Mouse (Mus musculus): ENCODE data around the gene Rit1. TPM values are rescaled to one million over a fixed set of nuclear protein-coding genes. Genes with fewer than 3 reads are reported as not detected.

Rit1 gene
- polyA plus RNA-seq, 1 experiment from 2014 or later = 56.4 TPM

DNA sequence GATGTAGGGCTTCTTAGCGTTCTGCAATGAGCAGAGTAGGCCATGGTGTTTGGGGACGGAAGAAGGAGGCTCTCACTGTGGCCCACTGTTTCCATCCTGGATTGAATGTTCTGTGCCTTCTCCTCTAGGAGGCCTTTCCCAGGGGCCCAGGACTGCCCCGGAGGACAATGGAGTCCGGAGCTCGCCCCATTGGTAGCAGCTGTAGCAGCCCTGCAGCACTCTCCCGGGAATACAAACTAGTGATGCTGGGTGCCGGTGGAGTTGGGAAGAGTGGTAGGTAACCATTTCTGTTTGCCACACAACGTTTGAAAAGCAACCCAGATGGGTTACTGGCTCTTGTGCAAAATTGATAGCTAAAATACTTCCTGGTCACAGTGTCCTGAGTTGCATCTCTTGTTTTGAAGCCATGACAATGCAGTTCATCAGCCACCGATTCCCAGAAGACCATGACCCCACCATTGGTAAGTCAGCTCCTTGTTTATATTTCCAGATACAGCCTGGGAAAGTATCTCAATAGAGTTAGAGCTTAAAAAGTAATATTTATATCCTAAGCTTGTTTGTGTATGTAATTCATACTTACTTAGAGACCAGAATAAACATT lies 660 bp downstream of the Rit1 start:
- H3K4me2 ChIP-seq (ENCODE audit: low read length) = peak overlapping the region; percentile 68
- peaks cover 9% of the 10 kb centered on the region for H3K4me1 ChIP-seq (replicated peaks; ENCODE audit: control insufficient read depth, insufficient read depth, low read length)
- DNase-seq (ENCODE audit: low spot score) (no peak), ATAC-seq (replicated peaks; ENCODE audit: low FRiP score, low TSS enrichment, low read depth) (peak; percentile 68; the same call in 1 of the 2 replicates)
- H3K27me3 ChIP-seq (replicated peaks; ENCODE audit: control insufficient read depth, insufficient read depth, low read length) = no peaks in the 10 kb centered on the region
- H3K4me3 ChIP-seq (ENCODE audit: low read depth, low read length) = peak overlapping the region; percentile 64
- 3% methylated on average over 9 of the region's 9 CpGs for WGBS
- peak overlapping the region; percentile 12; the same call in 1 of the 2 replicates for H3K27ac ChIP-seq (ENCODE audit: low read depth)
- peak overlapping the region; percentile 47 for H3K9ac ChIP-seq (ENCODE audit: low read length)
- H3K36me3 ChIP-seq (ENCODE audit: control insufficient read depth, insufficient read depth, low read length) = peaks cover 50% of the 10 kb centered on the region
- H3K9me3 ChIP-seq (ENCODE audit: control insufficient read depth, low read length) = no peaks in the 10 kb centered on the region

DNA sequence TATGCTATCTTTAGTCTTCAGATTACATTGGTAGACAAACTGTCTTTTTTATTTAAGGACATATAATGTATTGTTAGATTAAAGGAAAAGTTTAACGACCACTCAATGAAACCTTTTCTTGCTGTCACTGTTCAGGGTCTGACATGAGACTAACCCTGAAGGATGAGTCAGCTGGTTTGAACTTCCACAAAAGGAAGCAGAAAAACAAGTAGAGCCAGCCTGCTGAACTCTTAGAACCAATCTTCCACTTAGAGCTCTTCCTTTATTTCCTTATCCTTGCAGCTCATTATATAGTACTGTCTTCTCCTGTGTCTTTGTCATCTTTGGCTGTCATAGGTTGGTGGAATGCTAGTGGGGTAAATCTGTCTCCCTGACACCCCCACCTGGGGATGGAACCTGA lies 1.2 kb downstream of the Rit1 start:
- H3K4me3 ChIP-seq (ENCODE audit: low read depth, low read length) = peak overlapping the region; percentile 64
- H3K27ac ChIP-seq (ENCODE audit: low read depth) = no peak overlapping the region
- no peak for DNase-seq (ENCODE audit: low spot score)
- H3K4me2 ChIP-seq (ENCODE audit: low read length) = peak overlapping the region; percentile 68
- 38% methylated on average over 1 of the region's 1 CpGs for WGBS
- no peak for ATAC-seq (replicated peaks; ENCODE audit: low FRiP score, low TSS enrichment, low read depth)
- no peak overlapping the region for H3K9ac ChIP-seq (ENCODE audit: low read length)
- peaks cover 44% of the 10 kb centered on the region for H3K36me3 ChIP-seq (ENCODE audit: control insufficient read depth, insufficient read depth, low read length)
- H3K4me1 ChIP-seq (replicated peaks; ENCODE audit: control insufficient read depth, insufficient read depth, low read length) = peaks cover 9% of the 10 kb centered on the region
- no peaks in the 10 kb centered on the region for H3K9me3 ChIP-seq (ENCODE audit: control insufficient read depth, low read length)
- H3K27me3 ChIP-seq (replicated peaks; ENCODE audit: control insufficient read depth, insufficient read depth, low read length) = no peaks in the 10 kb centered on the region

DNA sequence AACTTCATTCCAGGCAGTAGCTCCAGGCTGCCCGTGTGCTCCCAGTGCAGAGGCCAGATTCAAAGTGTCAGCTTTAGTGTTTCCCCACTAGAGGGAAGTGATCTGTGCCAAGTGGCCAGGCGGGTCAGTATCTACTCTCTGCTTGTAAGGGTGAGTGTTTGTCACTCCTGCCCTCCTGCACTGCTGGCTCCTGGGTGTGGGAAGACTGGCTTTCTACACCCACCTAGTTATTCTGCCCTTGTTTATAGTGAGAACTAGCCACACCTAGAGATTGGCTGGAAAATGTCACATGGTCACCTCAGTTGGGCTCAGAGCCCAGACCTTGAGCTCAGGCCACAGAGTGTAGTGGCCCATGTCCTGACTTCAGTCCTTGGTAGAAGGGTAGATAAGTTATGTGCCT lies 2.5 kb downstream of the Rit1 start:
- ATAC-seq (replicated peaks; ENCODE audit: low FRiP score, low TSS enrichment, low read depth) (no peak), DNase-seq (ENCODE audit: low spot score) (no peak)
- H3K4me3 ChIP-seq (ENCODE audit: low read depth, low read length) = no peak overlapping the region
- no peak overlapping the region for H3K27ac ChIP-seq (ENCODE audit: low read depth)
- H3K9me3 ChIP-seq (ENCODE audit: control insufficient read depth, low read length) = no peaks in the 10 kb centered on the region
- no peak overlapping the region for H3K4me2 ChIP-seq (ENCODE audit: low read length)
- H3K4me1 ChIP-seq (replicated peaks; ENCODE audit: control insufficient read depth, insufficient read depth, low read length) = peaks cover 9% of the 10 kb centered on the region
- H3K27me3 ChIP-seq (replicated peaks; ENCODE audit: control insufficient read depth, insufficient read depth, low read length) = no peaks in the 10 kb centered on the region
- 83% methylated on average over 2 of the region's 2 CpGs for WGBS
- peaks cover 39% of the 10 kb centered on the region for H3K36me3 ChIP-seq (ENCODE audit: control insufficient read depth, insufficient read depth, low read length)
- H3K9ac ChIP-seq (ENCODE audit: low read length) = no peak overlapping the region

DNA sequence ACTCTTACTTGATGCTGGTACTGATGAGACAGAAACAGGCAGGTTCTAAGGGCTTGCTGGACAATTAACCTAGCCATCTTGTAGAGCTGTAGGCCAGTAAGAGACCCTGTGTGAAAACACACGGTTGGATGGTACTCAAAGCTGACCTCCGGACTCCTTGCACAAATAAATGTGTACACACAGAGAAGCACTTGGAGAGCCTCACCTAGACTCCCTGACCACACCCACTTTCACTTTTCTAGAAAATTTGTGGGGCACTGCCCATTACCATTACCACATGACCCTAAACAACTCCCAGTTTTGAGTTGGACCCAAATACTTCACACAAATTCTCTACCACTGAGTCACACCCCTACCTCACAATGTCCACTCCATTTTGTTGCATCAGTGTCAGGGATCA lies 19.9 kb downstream of the Rit1 start:
- H3K9me3 ChIP-seq (ENCODE audit: control insufficient read depth, low read length) = no peaks in the 10 kb centered on the region
- 60% methylated on average over 2 of the region's 2 CpGs for WGBS
- no peaks in the 10 kb centered on the region for H3K4me1 ChIP-seq (replicated peaks; ENCODE audit: control insufficient read depth, insufficient read depth, low read length)
- H3K27me3 ChIP-seq (replicated peaks; ENCODE audit: control insufficient read depth, insufficient read depth, low read length) = no peaks in the 10 kb centered on the region
- no peak for DNase-seq (ENCODE audit: low spot score)
- H3K4me2 ChIP-seq (ENCODE audit: low read length) = no peak overlapping the region
- H3K4me3 ChIP-seq (ENCODE audit: low read depth, low read length) = no peak overlapping the region
- no peak overlapping the region for H3K9ac ChIP-seq (ENCODE audit: low read length)
- H3K27ac ChIP-seq (ENCODE audit: low read depth) = no peak overlapping the region
- ATAC-seq (replicated peaks; ENCODE audit: low FRiP score, low TSS enrichment, low read depth) = no peak
- no peaks in the 10 kb centered on the region for H3K36me3 ChIP-seq (ENCODE audit: control insufficient read depth, insufficient read depth, low read length)

DNA sequence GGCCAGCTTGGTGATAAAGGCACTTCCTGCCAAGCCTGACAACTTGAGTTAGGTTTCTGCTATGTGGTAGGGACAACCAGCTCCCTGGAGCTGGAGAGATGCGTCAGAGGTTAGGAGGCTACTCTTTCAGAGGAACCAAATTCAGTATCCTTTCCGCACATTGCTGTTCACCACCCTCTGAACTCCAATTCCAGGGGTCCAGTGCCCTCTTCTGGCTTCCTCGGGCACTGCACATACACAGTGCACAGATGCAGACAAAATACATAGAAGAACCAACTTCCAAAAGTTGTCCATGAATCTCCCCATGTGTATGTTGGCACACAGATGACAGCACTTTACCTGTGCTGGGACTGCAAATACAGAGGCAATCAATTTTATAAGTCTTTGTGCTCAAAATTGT lies 22.0 kb downstream of the Rit1 start:
- DNase-seq (ENCODE audit: low spot score) (peak; percentile 65), ATAC-seq (replicated peaks; ENCODE audit: low FRiP score, low TSS enrichment, low read depth) (no peak)
- no peaks in the 10 kb centered on the region for H3K36me3 ChIP-seq (ENCODE audit: control insufficient read depth, insufficient read depth, low read length)
- H3K27ac ChIP-seq (ENCODE audit: low read depth) = no peak overlapping the region
- no peak overlapping the region for H3K4me2 ChIP-seq (ENCODE audit: low read length)
- H3K9me3 ChIP-seq (ENCODE audit: control insufficient read depth, low read length) = no peaks in the 10 kb centered on the region
- WGBS = 57% methylated on average over 3 of the region's 3 CpGs
- no peaks in the 10 kb centered on the region for H3K27me3 ChIP-seq (replicated peaks; ENCODE audit: control insufficient read depth, insufficient read depth, low read length)
- no peaks in the 10 kb centered on the region for H3K4me1 ChIP-seq (replicated peaks; ENCODE audit: control insufficient read depth, insufficient read depth, low read length)
- no peak overlapping the region for H3K4me3 ChIP-seq (ENCODE audit: low read depth, low read length)
- H3K9ac ChIP-seq (ENCODE audit: low read length) = no peak overlapping the region

DNA sequence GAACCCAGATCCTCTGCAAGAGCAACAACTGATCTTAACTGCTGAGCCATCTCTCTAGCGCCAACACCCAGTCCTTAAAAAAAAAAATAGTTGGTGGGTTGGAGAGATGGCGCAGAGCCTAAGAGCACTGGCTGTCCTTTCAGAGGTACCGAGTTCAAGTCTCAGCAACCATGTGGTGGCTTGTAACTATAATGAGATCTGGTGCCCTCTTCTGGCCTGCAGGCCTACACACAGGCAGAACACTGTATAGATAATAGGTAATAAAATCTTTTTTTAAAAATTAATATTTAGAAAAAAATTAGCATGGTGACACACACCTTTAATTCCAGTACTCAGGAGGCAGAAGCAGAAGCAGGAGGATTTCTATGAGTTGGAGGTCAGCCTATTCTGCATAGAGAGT lies 23.5 kb downstream of the Rit1 start:
- H3K27ac ChIP-seq (ENCODE audit: low read depth) = no peak overlapping the region
- H3K36me3 ChIP-seq (ENCODE audit: control insufficient read depth, insufficient read depth, low read length) = no peaks in the 10 kb centered on the region
- H3K4me2 ChIP-seq (ENCODE audit: low read length) = no peak overlapping the region
- WGBS = 93% methylated on average over 3 of the region's 3 CpGs
- H3K4me3 ChIP-seq (ENCODE audit: low read depth, low read length) = no peak overlapping the region
- no peaks in the 10 kb centered on the region for H3K9me3 ChIP-seq (ENCODE audit: control insufficient read depth, low read length)
- H3K9ac ChIP-seq (ENCODE audit: low read length) = no peak overlapping the region
- H3K27me3 ChIP-seq (replicated peaks; ENCODE audit: control insufficient read depth, insufficient read depth, low read length) = no peaks in the 10 kb centered on the region
- ATAC-seq (replicated peaks; ENCODE audit: low FRiP score, low TSS enrichment, low read depth) = no peak
- no peak for DNase-seq (ENCODE audit: low spot score)
- H3K4me1 ChIP-seq (replicated peaks; ENCODE audit: control insufficient read depth, insufficient read depth, low read length) = no peaks in the 10 kb centered on the region

DNA sequence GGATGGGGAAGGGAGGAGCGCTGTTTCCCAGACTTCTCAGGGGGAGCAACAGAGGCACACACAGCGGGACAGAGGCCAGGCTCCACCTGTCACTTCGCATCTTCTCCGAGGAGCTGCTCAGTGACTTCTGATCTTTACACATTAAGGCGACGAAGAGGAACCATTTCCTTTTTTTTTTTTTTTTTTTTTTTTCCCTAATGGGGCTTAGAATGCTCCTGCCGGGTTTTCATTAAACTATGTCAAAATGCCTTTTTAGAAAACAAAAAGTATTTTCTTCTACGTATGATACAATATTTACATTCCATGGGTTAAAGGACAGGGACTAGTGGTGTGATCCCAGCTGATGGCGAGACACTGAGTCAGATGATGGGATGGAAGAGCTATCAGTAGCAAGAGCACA lies 28.9 kb downstream of the Rit1 start:
- DNase-seq (ENCODE audit: low spot score) (no peak), ATAC-seq (replicated peaks; ENCODE audit: low FRiP score, low TSS enrichment, low read depth) (no peak)
- H3K27me3 ChIP-seq (replicated peaks; ENCODE audit: control insufficient read depth, insufficient read depth, low read length) = no peaks in the 10 kb centered on the region
- no peak overlapping the region for H3K4me3 ChIP-seq (ENCODE audit: low read depth, low read length)
- no peaks in the 10 kb centered on the region for H3K4me1 ChIP-seq (replicated peaks; ENCODE audit: control insufficient read depth, insufficient read depth, low read length)
- H3K9me3 ChIP-seq (ENCODE audit: control insufficient read depth, low read length) = peaks cover 13% of the 10 kb centered on the region
- H3K9ac ChIP-seq (ENCODE audit: low read length) = no peak overlapping the region
- no peak overlapping the region for H3K4me2 ChIP-seq (ENCODE audit: low read length)
- H3K27ac ChIP-seq (ENCODE audit: low read depth) = no peak overlapping the region
- WGBS = 89% methylated on average over 9 of the region's 9 CpGs
- H3K36me3 ChIP-seq (ENCODE audit: control insufficient read depth, insufficient read depth, low read length) = peaks cover 7% of the 10 kb centered on the region

DNA sequence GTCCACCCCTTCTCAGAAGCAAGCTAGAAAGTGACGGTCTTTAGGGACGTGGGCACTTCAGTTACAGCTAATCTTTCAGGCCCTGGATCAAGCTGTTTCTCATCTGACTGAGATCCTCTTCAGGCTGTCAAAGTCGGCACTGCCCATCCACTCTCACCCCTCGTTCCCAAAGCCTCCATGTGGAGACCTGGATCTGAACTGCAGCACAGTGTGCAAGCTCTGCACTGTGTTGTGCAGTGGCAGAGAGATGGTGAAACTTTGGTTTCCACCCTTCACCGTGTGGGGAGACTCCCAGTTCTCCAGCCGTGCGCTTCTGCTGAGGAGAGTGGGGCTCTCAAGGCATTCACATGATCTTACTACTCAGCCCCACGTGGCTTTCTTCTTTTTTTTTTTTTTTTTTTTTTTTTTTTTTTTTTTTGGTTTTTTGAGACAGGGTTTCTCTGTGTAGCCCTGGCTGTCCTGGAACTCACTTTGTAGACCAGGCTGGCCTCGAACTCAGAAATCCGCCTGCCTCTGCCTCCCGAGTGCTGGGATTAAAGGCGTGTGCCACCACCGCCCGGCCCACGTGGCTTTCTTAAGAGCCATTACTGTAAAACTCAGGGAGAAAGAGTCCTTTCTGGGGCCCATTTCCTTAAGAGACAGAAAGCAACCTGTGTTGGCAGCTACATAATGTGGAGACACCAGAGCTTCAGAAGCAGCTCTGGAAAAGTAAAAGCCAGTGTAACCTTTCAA lies 29.7 kb downstream of the Rit1 start:
- ATAC-seq (replicated peaks; ENCODE audit: low FRiP score, low TSS enrichment, low read depth) (no peak), DNase-seq (ENCODE audit: low spot score) (no peak)
- Histone ChIP-seq H3K9me3 (ENCODE audit: control insufficient read depth, low read length) (peaks cover 13% of the 10 kb centered on the region), H3K4me2 (ENCODE audit: low read length) (no peak overlapping the region), H3K27ac (ENCODE audit: low read depth) (0 out of 2 replicates have a peak overlapping the region, but pooled peaks have one; percentile 29), H3K9ac (ENCODE audit: low read length) (no peak overlapping the region), H3K4me1 (replicated peaks; ENCODE audit: control insufficient read depth, insufficient read depth, low read length) (no peaks in the 10 kb centered on the region), H3K4me3 (ENCODE audit: low read depth, low read length) (no peak overlapping the region), H3K36me3 (ENCODE audit: control insufficient read depth, insufficient read depth, low read length) (peaks cover 7% of the 10 kb centered on the region), H3K27me3 (replicated peaks; ENCODE audit: control insufficient read depth, insufficient read depth, low read length) (no peaks in the 10 kb centered on the region)
- 92% methylated on average over 13 of the region's 15 CpGs for WGBS

DNA sequence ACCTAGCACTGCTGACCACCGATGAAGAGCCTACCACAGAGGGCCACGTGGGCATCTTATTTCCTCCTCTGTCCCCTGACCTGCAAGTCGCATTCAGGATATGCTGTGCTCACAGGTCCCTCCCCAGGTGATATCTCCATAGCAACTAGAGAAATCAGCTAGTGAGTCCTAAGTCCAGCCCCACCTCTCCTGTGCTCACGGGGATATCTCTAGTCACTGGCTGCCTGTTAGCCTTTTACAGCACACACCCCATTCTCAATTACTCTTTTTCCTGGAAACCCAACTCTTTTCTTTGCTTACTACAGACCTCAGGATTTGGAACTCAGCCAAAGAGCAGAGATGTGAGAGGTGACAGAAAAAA lies 30.2 kb downstream of the Rit1 start:
- no peaks in the 10 kb centered on the region for H3K27me3 ChIP-seq (replicated peaks; ENCODE audit: control insufficient read depth, insufficient read depth, low read length)
- peaks cover 7% of the 10 kb centered on the region for H3K36me3 ChIP-seq (ENCODE audit: control insufficient read depth, insufficient read depth, low read length)
- H3K27ac ChIP-seq (ENCODE audit: low read depth) = 0 out of 2 replicates have a peak overlapping the region, but pooled peaks have one; percentile 43
- WGBS = 65% methylated on average over 4 of the region's 4 CpGs
- H3K4me3 ChIP-seq (ENCODE audit: low read depth, low read length) = no peak overlapping the region
- H3K9me3 ChIP-seq (ENCODE audit: control insufficient read depth, low read length) = peaks cover 13% of the 10 kb centered on the region
- no peak overlapping the region for H3K9ac ChIP-seq (ENCODE audit: low read length)
- peak; percentile 71 for DNase-seq (ENCODE audit: low spot score)
- H3K4me1 ChIP-seq (replicated peaks; ENCODE audit: control insufficient read depth, insufficient read depth, low read length) = no peaks in the 10 kb centered on the region
- no peak overlapping the region for H3K4me2 ChIP-seq (ENCODE audit: low read length)
- peak; percentile 95 for ATAC-seq (replicated peaks; ENCODE audit: low FRiP score, low TSS enrichment, low read depth)
